Mouse (Mus musculus) heart, postnatal 14 days (tissue): ENCODE results near the gene Kif14. TPM values are rescaled to one million over a fixed set of nuclear protein-coding genes. Genes with fewer than 3 reads are reported as not detected.

ENCODE experiments used
- DNase-seq, 2 experiments: peaks; one replicate each; pipeline ENCODE4 v3.0.0; 2021 to 2022
- intact Hi-C: fragments of 180-260 bp; cut with DNase I; formaldehyde crosslinking; loops from one replicate; pipeline ENCODE4 v1.15.1; 2025
- long read RNA-seq, 2 experiments: library from polyadenylated mRNA; stranded (forward); transcript quantifications; one replicate each; pipeline ENCODE4 v2.0.0; 2021
- total RNA-seq, 2 experiments: library from RNA; stranded (reverse); gene quantifications; 2 replicates each; pipeline ENCODE4 v1.2.3; 2021

Gene Kif14
- total RNA-seq = 1 to 10 TPM in 1 of 2 experiments, under 1 TPM in 1; 0.81 to 1.2 TPM
- long read RNA-seq, experiment 1 = 0 reads
- long read RNA-seq, experiment 2 = 0 reads

DNA sequence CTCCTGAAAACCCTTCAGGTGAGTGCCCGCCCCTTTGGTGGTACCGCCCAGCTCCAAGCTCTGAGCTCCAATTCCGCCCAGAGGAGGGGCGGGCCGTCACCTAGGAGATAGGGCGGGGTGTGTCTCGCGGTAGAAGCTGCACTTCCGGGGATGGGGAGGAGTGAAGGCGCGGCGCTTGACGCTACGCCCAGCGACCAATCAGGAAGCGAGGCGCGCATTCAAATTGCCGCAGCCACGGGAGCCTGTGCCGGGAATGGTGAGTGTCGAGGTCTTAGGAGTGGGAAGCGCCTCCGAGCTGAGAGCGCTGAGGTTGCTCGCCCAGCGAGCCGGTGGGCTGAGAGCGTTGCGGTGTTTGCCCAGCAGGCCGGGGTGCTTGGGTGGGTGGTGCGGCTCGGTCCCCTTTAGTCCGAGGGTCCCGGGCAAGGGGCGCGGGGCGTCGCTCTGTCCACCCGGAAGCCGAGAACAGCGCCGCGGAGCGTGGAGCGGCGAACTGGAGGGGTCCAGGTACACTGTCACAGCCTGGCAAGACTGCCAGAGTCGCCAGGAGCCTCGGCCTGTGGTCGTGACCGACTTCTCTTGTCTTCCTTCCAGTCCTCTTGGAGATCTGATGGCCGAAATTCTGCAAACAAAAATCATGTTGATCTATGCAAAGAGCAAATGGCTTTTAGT lies at the start of gene Kif14:
TSS of gene Kif14 (plus strand) at position 201 of the 669 bp plus-strand sequence.
- intact Hi-C loops = no loop called here
- peak; percentile 90 to 96 for DNase-seq

DNA sequence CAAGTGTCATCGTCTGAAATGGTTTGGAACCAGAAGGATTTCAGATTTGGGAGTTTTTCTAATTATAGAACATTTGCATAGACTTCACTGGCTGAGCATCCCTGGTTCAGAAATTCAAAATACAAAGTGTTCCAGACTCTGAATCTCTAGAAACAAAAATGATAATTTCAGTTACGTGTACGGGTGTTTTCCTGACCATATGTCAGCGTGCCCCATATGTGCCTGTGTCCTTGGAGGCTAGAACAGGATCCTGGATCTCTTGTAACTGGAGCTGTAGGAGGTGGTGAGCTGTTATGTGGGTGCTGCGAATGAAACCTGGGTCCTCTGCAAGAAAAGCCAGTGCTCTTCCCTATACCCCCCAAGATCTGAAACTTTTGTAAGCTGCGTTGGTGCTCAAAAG lies 47.8 kb upstream of the Kif14 start:
- no peak for DNase-seq
- intact Hi-C loops = loop anchor here (5.0 kb wide), 1 partner anchor 106 kb away; no protein-coding TSS in a partner anchor

DNA sequence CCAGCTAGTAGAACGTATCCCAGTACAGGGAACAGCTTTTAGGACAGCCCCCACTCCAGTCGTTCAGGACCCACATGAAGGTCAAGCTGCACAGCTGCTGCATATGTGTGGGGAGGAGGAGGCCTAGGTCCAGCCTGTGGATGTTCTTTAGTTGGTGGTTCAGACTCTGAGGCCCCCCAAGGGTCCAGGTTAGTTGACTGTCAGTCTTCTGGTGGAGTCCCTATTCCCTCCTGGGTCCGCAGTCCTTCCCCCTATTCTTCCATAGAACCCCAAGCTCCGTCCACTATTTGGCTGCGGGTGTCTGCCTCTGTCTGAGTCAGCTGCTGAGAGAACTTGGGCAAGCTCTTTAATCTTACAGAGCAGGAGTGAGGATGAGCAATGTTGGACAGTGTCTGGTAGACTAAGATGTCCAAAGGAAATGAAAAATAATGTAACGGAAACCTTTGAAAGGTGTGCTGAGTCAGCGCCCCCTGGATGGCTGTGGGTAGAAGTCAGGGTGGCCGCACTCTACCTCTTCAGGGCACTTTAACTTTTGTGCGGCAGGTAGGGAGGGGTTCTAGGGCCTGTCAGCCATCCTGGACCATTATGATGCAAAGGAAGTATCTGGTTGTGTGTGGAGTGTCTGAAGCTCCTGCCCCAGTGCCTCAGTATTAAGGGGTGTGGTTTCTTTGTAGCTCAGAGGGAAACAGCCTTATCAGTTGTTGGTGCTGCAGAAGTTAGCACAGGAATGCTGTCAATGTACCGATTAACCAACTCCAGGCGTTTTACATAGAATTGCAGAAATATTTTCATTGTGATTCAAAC lies 38.8 kb upstream of the Kif14 start:
- DNase-seq = no peak
- intact Hi-C loops = no loop called here

DNA sequence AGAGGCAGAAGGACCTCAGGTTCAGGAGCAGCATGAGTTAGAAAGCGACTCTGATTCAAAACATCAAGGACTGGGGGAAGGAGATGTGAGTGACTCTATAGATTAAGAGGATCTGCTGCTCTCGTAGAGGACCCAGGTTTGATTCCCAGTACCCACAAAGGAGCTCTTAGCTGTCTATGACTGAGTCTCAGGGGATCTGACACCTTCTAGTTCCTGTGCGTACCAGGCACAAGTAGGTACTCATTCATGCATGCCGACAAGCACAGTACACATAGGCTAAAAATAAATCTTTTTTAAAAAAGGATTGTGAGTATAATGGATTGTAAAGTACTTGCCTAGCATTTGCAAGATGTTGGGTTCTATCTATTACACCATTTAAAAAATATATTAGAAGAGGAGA lies 37.2 kb upstream of the Kif14 start:
- intact Hi-C loops = no loop called here
- DNase-seq = no peak

DNA sequence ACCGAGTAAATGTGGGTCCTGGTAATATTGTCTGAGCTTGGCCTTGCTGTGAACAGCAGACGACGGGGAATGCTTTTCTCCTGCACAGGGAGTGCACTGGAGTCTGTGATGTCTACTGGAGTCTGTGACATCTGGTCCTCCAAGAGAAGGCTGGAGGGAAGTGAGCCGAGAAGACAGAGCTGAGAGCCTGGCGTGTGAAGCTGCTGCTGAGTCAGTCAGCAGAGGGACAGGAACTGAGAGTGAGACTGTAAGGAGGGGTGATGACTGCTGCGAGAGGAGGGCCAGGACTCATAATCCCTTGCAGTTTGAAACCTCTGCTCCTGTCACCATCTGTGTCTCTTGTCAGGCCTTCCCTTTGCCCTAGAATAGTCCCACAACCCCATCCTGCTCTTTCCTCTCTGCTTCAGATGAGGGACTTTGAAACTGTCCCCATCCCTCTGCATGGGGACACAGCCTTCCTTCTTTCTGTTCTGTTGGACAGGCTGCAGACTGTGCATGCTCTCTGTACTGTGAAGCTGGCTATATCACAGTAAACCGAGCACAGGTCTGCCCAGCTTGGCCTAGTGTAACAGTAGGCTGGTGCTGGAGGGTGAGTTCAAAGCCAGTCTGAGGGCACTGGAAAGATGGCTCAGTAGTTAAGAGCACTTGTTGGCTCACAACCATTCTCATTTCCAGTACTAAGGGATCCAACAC lies 35.9 kb upstream of the Kif14 start:
- intact Hi-C loops = no loop called here
- DNase-seq = no peak

DNA sequence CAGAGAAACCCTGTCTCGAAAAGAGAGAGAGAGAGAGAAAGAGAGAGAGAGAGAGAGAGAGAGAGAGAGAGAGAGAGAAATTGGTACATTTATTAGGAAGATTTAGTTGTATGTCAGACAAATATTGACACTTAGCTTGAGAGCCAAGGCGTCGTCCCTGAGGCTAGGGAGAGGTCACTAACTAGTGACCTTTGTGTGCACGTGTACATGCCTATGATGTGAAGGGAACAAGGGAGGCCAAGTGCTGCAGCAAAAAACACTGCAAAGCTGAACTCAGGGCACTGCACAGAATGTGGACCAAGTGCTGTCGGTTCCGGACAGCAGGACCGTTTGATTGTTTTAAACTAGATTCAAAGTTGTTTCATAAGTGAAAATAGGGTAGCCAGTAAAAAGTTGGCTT lies 25.4 kb upstream of the Kif14 start:
- DNase-seq = no peak
- intact Hi-C loops = no loop called here

DNA sequence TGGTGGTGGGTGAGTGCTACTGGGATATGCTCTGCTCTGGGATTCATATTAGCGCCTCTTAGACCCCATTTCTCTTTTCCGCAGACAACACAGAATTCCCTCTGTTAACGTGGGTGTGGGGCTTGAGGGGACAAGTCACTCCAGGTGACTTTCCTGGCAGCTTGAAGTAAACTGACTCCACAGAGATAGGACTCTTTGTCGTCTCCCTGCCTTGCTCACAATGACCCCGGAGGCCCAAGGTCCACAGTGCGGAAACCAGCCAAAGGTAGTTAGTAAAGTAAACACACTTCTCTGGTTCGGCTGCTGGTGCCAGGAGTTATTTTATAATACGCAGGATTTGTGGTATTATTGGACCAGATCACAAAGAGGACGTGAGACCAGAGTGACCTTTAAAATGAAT lies 23.3 kb upstream of the Kif14 start:
- DNase-seq = no peak
- intact Hi-C loops = no loop called here

DNA sequence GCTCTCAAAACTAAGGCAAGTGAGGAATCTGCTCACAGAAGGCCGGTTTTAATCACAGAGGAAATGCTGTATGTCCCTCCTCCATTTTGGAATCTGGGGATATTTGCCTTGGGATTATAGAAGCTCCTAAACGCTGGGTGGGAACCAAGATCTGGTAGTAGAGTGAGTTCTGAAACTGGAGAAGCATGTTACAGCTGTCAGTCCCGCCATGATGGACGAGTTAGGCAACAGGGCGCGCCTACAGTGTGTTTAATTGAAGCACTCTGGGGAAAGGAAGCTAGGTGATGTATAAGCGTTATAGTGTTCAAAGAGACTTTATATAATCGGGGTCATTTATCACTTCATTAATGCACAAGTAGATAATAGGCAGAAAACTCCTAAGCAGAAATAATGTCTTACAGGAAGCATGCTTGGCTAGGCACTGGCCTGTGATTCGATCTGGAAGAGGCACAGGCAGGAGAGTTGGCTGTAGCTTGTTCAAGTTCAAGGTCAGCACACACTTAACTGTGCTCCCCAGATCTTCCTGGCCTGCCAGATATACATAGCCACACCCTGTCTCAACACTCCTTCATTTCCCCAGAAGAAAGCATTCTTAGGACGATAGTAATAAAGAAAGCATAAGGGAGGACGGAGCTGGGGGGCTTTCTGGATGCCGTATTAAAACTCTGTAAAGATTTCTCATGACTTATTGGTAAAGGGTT lies 21.4 kb upstream of the Kif14 start:
- DNase-seq = no peak
- intact Hi-C loops = no loop called here

DNA sequence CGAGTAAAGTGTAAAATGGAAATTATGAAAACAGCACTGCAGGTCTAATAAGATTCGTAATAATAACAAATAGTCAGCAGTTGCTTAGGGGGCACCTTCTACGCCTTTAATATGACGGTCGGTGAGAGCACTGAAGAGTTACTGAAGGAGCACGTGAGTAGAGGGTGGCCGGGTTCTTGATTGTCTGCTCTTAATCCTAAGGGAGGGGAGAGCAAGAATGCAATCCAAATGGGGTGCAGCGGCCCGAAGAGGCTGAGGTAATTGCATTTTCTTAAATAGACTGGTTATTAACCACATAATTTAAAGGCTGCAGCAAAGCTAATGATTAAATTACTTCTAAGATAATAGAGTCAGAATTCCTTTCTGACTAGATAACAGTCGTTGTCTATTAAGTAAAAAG lies 19.2 kb upstream of the Kif14 start:
- intact Hi-C loops = no loop called here
- no peak for DNase-seq

DNA sequence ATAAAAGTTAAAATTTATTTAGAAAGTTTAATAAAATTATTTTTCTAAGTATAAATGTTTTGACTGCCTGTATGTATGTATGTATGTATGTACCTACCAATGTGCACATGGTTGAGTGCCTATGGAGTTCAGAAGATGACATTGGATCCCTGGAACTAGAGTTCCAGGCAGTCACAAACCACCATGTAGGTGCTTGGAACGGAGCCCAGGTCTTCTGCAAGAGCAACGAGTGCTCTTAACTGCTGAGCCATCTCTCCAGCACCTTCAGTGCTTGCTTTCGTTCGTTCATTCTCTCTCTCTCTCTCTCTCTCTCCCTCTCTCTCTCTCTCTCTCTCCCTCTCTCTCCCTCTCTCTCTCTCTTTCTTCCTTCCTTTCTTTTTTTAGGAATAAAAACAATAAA lies 18.8 kb upstream of the Kif14 start:
- intact Hi-C loops = no loop called here
- DNase-seq = no peak

DNA sequence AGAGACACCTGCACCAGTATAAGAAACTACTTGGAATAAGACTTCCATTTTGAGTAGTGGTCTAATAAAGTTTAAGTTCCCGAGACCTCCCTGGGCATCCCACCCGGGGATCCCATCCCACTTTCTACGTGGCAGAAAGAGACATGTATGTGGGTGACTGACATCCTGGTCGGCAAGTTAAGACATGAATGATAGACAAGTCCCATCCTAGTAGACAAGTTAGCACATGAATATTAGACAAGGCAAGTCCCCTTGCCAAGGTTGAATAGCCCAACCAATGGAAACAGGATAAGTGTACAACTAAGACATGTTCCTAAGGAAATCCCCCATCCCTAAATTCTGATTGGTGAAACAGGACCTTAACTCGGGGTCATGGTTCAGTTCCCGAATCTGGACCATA lies 16.6 kb upstream of the Kif14 start:
- intact Hi-C loops = no loop called here
- no peak for DNase-seq

DNA sequence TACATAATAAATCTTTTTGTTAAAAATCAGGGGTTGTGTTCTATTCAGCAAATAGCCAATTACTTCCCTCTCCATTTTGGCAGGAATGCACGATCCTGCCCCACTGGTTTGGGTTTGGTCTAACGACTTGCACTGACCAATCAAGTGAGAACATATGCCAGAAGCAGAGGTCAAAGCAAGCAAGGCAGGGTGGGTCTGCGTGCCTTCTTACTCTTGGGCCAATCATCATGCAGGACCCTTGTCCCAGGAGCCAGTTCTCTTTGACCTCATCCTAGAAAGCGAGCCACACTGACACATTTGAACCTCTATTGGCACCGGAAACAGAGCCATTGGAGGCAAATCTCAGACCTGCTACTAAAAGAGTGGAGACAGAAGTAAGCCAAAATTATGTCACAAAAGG lies 15.9 kb upstream of the Kif14 start:
- intact Hi-C loops = no loop called here
- no peak for DNase-seq

DNA sequence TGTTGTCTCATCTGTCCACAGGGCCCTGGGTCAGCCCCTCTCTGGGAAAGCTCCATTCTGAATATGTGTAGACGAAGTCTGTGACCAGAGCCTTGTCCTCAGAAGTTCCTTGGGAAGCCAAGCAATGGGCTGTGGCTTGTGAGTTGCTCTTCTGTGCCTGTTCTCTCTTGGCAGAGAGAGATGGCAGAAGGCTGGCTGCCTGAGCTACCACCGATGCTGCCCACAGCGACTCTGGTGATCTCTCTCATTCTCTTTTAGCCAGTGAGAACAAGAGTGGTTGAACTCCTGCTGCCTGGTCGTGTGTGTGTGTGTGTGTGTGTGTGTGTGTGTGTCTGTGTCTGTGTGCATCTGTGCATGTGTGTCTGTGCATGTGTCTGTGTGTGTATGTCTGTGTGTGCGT lies 13.7 kb upstream of the Kif14 start:
- intact Hi-C loops = no loop called here
- DNase-seq = no peak

DNA sequence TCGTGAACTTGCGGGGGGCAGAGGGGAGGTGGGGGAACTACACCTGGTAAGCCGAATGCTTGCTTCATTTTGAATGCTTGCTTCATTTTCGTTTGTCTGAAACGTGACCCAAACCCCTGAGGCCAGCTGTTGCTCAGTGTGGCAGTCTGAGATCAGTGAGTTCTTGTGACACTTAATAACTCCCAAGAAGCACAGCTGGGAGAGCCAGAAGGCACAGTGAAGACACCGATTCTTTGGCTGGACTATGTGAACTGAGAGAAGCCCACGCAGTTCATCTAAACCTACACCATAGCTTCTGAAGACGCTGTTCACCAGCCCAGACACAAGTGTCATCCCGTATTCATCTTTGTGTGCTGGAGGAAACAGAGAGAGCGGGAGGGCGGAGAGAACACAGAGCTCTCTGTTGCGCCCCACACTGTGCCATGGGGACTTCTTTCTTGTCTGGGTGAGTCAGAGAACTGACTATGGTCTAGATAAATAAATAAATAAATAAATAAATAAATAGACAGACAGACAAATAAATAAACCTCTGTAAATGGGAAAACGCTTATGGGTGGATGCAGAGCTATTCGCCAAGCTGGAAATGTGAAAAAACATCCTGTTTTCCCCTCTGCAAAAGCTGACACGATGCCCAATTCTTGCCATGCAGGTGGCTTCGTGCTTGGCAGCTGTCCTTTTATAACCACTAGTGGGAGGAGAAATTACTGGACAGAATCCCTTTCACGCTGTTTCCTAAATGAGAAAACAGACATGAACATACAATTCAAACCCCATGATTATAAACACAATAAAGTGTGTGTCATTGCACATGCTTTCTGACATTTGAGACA lies 10.2 kb upstream of the Kif14 start:
- DNase-seq = no peak
- intact Hi-C loops = loop anchor here (5.0 kb wide), 1 partner anchor 409 kb away; no protein-coding TSS in a partner anchor

DNA sequence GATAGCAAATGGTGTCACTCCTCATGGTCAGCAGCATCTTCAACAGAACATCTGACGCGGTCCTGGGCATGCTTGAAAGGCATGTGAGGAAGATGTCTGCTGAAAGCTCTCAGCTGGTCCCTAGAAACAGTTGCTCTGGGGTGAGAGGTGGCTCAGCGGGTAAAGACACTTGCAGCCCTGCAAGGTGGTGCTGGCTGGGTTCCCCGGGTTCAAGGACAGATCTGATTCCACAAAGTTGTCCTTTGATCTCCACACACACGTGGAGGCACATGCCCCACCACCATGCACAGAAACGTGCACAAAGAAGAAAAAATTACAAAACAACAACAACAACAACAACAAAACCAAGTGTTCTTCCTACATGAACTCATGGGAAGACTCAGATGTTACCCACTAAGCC lies 9.4 kb upstream of the Kif14 start:
- DNase-seq = no peak
- intact Hi-C loops = loop anchor here (5.0 kb wide), 1 partner anchor 409 kb away; no protein-coding TSS in a partner anchor

DNA sequence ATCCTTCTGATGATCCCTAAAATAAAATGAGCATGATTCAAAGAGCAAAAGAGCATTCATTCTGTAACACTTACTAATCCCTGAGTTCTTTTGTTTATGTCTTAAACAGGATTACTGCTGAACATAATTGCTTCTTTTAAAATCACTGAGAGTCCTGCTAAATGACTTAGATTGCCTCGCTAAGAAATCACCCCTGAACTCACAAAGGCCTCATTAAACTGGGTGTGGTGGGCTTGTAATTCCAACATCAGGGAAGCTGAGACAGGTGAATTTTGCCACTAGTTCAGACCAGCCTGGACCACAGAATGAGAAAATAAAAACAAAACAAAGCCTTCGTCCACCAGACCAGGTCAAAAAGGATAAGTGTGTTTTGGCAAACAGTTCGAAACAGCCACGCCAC lies 8.7 kb upstream of the Kif14 start:
- intact Hi-C loops = loop anchor here (5.0 kb wide), 1 partner anchor 410 kb away; no protein-coding TSS in a partner anchor
- DNase-seq = no peak

DNA sequence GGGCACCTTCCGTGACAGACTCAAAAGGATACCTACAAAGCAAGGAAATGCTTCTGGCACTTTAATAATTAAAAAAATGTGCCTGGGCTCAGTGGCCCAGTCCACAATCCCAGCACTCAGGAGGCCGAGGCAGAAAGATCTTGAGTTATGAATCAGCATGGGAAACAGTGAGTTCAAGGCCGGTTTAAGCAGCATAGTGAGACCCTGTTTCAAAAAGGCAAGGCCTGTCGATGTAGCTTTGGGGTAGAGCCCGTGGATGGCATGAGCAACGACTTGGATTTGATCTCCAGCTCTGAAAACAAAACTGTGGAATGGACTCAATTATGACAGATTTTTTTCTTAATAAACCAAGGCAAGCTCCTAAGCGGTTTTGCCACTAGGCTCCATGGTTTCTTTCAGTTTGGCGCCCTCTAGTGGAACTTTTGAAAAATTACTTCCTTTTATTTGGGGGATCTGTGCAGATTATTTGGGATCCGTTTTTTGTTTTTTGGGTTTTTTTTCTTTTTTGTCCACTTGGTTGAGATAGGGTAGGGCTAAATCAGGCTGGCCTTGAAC lies 7.4 kb upstream of the Kif14 start:
- peak in 1 of 2 experiments; percentile 26 for DNase-seq

DNA sequence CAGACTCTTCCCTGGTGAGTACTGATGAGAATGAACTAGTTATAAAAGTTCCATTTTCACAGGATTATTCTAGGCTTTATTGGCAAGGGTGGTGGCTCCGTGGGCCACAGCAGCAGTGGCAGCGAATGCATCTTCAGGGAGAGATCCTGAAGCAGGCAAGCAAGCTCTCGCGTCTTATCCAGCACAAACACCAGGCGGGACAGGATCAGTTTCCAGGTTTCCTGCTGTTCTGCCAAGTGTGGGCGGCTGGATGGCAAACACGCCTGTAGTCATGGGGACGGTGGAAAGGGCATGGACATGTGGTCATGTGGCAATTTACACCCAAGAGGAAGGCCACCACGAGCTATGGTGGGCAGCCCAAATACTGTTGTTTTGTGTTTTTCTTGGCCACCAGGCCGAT lies 3.7 kb upstream of the Kif14 start:
- intact Hi-C loops = no loop called here
- DNase-seq = peak in 1 of 2 experiments; percentile 8

More for the DNA sequence above, 7.4 kb upstream of the Kif14 start:
- intact Hi-C loops = loop anchor here (1.0 to 5.0 kb wide), 4 partner anchors 152 to 411 kb away; no protein-coding TSS in a partner anchor

DNA sequence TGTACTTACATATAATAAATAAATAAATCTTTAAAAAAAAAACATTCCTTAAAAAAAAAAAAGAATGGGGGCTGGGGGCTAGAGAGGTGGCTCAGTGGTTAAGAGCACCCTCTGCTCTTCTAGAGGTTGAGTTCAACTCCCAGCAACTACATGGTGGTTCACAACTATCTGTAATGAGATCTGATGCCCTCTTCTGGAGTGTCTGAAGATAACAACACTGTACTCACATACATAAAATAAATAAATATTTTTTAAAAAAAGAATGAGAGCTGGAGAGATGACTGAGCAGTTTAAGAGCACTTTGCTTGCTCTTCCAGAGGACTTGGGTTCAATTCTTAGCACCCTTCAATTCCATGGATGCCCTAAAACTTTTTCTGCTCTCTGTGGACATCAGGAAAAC lies 975 bp upstream of the Kif14 start:
- DNase-seq = no peak
- intact Hi-C loops = no loop called here
